Mouse (Mus musculus) cerebellum, postnatal 14 days (tissue): ENCODE results near the gene Sec62.
A peak's percentile ranks its signal among the peaks of the same experiment; 100 is the strongest.

Experiments
- DNase-seq, 2 experiments: peaks; one replicate each; pipeline ENCODE4 v3.0.0; 2021; ENCODE audit warnings: mixed read lengths in 2 of 2

Sec62 gene

GRCm38 (mm10) chr3:30792737-30793402, at the start of gene Sec62:
Gene Sec62 (plus strand): TSS chr3:30792875.
- peak; percentile 95 to 97 for DNase-seq

GRCm38 (mm10) chr3:30742891-30743290, 49.8 kb upstream of the Sec62 start:
- no peak for DNase-seq

GRCm38 (mm10) chr3:30746006-30746405, 46.7 kb upstream of the Sec62 start, which contains the start of gene Samd7:
Gene Samd7 (plus strand): TSS chr3:30746293.
- no peak for DNase-seq

GRCm38 (mm10) chr3:30748316-30748715, 44.4 kb upstream of the Sec62 start:
- no peak for DNase-seq

- DNase-seq, result no peak
These were observed 38.0 kb upstream of the Sec62 start for GRCm38 (mm10) chr3:30754696-30755095.

- DNase-seq, result no peak
These were observed 27.8 kb upstream of the Sec62 start for GRCm38 (mm10) chr3:30764877-30765276.

GRCm38 (mm10) chr3:30765311-30766027, 27.2 kb upstream of the Sec62 start:
- no peak for DNase-seq

GRCm38 (mm10) chr3:30766177-30766576, 26.5 kb upstream of the Sec62 start:
- peak in 1 of 2 experiments; percentile 9 for DNase-seq

- no peak for DNase-seq
These were observed 25.4 kb upstream of the Sec62 start for GRCm38 (mm10) chr3:30767271-30767670.

GRCm38 (mm10) chr3:30769755-30770515, 22.7 kb upstream of the Sec62 start:
- DNase-seq, result no peak

- DNase-seq, result no peak
These were observed 21.1 kb upstream of the Sec62 start for GRCm38 (mm10) chr3:30771560-30771959.

- no peak for DNase-seq
These were observed 20.0 kb upstream of the Sec62 start for GRCm38 (mm10) chr3:30772631-30773030.

GRCm38 (mm10) chr3:30774677-30775076, 18.0 kb upstream of the Sec62 start:
- no peak for DNase-seq

GRCm38 (mm10) chr3:30777984-30778383, 14.7 kb upstream of the Sec62 start:
- DNase-seq, result no peak

- no peak for DNase-seq
These were observed 4.1 kb upstream of the Sec62 start for GRCm38 (mm10) chr3:30788531-30788930.

- peak in 1 of 2 experiments; percentile 55 for DNase-seq
These were observed 937 bp downstream of the Sec62 start for GRCm38 (mm10) chr3:30793403-30794221.

- DNase-seq, result no peak
These were observed 9.5 kb downstream of the Sec62 start for GRCm38 (mm10) chr3:30802171-30802570.

GRCm38 (mm10) chr3:30812881-30813280, 20.2 kb downstream of the Sec62 start:
- DNase-seq, result no peak

- DNase-seq, result no peak
These were observed 26.0 kb downstream of the Sec62 start for GRCm38 (mm10) chr3:30818630-30819125.

- DNase-seq, result no peak
These were observed 29.5 kb downstream of the Sec62 start for GRCm38 (mm10) chr3:30822163-30822562.

GRCm38 (mm10) chr3:30826069-30826468, 33.4 kb downstream of the Sec62 start:
- DNase-seq, result no peak

- DNase-seq, result no peak
These were observed 39.4 kb downstream of the Sec62 start for GRCm38 (mm10) chr3:30831848-30832606.
